Mouse (Mus musculus): ENCODE results near the gene Casc1.

Casc1 gene

GRCm38 (mm10) chr6:145129563-145129962 lies 81.2 kb downstream of the Casc1 start:
- CTCF ChIA-PET = interaction anchor here in 2 of 4 experiments (1.0 to 1.7 kb wide), 2 partner anchors 12 to 58 kb away, joined by 3 to 4 read pairs; no protein-coding TSS in a partner anchor

GRCm38 (mm10) chr6:145127652-145128051 lies 83.2 kb downstream of the Casc1 start:
- ChIA-PET CTCF (no interaction called here), POLR2A (interaction anchor here in 2 of 4 experiments (0.5 to 1.6 kb wide), 6 partner anchors 20 to 63 kb away, joined by 3 to 5 read pairs (median 3); no protein-coding TSS in a partner anchor)

More at GRCm38 (mm10) chr6:145129563-145129962, 81.2 kb downstream of the Casc1 start:
- POLR2A ChIA-PET = interaction anchor here in 3 of 4 experiments (0.6 to 3.2 kb wide), 19 partner anchors 9 to 216 kb away, joined by 3 to 10 read pairs (median 4); partner anchors contain the start of genes Casc1 (in 1 of the 3), Etfrf1 (in 1 of the 3) and Lrmp (in 1 of the 3)

- POLR2A ChIA-PET = interaction anchor here in 2 of 4 experiments (0.7 to 1.0 kb wide), 6 partner anchors 9 to 86 kb away, joined by 3 to 4 read pairs (median 3); no protein-coding TSS in a partner anchor
Measured at GRCm38 (mm10) chr6:145125591-145126113, 85.2 kb downstream of the Casc1 start.

More at GRCm38 (mm10) chr6:145125591-145126113, 85.2 kb downstream of the Casc1 start:
- CTCF ChIA-PET = interaction anchor here in 1 of 4 experiments (0.6 kb wide), 1 partner anchor 235 kb away, joined by 3 read pairs; no protein-coding TSS in a partner anchor

All from embryonic stem cell, embryonic (primary cell).